In genomic region chrX:11576287-11576686, GRCm38 (mm10) we compare ENCODE assay signal across 23 mouse cellular contexts.
DNase-seq lines count a peak whose midpoint lies in the region; ATAC-seq and TF ChIP-seq lines count a peak whose summit lies in the region.
"Had no signal": no experiment of that assay in that cellular context is flagged by ENCODE, and none has a peak within 500 bp of the region (broad histone marks: within the 10 kb centered on the region; RNA-seq: fewer than 3 reads in every experiment).

No protein-coding gene starts in this region.

- no peak overlapping the region for H3K9ac ChIP-seq in kidney, embryonic 15.5 days
- no peak overlapping the region for H3K9ac ChIP-seq in lung, embryonic 14.5 days
- H3K9ac ChIP-seq in lung, postnatal 0 days (replicated peaks; ENCODE audit: low read depth): no peak overlapping the region
- H3K9ac ChIP-seq: embryonic facial prominence, embryonic 13.5 days; forebrain, embryonic 13.5 days; forebrain, postnatal 0 days; hindbrain, embryonic 12.5 days; hindbrain, embryonic 15.5 days had no signal

- ATAC-seq in kidney, embryonic 15.5 days (replicated peaks; ENCODE audit: low FRiP score): 0 out of 2 replicates have a peak, but pooled peaks have one; percentile 15
- ATAC-seq in lung, embryonic 14.5 days (ENCODE audit: insufficient read depth): no peak
- ATAC-seq in lung, postnatal 0 days: no peak
- ATAC-seq: forebrain, embryonic 13.5 days; forebrain, postnatal 0 days; Patski had no signal

- H3K4me2 ChIP-seq in kidney, embryonic 15.5 days: no peak overlapping the region
- H3K4me2 ChIP-seq in lung, embryonic 14.5 days: no peak overlapping the region
- H3K4me2 ChIP-seq in lung, postnatal 0 days (replicated peaks; ENCODE audit: low read depth, low read length): no peak overlapping the region
- H3K4me2 ChIP-seq: embryonic facial prominence, embryonic 13.5 days; forebrain, embryonic 13.5 days; heart, embryonic 11.5 days; hindbrain, embryonic 12.5 days; hindbrain, embryonic 15.5 days had no signal

- H3K36me3 ChIP-seq in kidney, embryonic 15.5 days: no peaks in the 10 kb centered on the region
- H3K36me3 ChIP-seq in lung, embryonic 14.5 days (ENCODE audit: insufficient read depth): no peaks in the 10 kb centered on the region
- H3K36me3 ChIP-seq in lung, postnatal 0 days (ENCODE audit: insufficient read depth, low read length): no peaks in the 10 kb centered on the region
- H3K36me3 ChIP-seq: embryonic facial prominence, embryonic 13.5 days; forebrain, embryonic 10.5 days; G1E; hindbrain, embryonic 12.5 days; hindbrain, embryonic 15.5 days had no signal

- 0 out of 2 replicates have a peak, but pooled peaks cover 3% of the 10 kb centered on the region for H3K4me1 ChIP-seq in kidney, embryonic 15.5 days
- no peaks in the 10 kb centered on the region for H3K4me1 ChIP-seq in lung, embryonic 14.5 days (ENCODE audit: insufficient read depth)
- H3K4me1 ChIP-seq in lung, postnatal 0 days (ENCODE audit: insufficient read depth, low read depth, low read length): no peaks in the 10 kb centered on the region
- H3K4me1 ChIP-seq: embryonic facial prominence, embryonic 13.5 days; forebrain, embryonic 10.5 days; forebrain, embryonic 13.5 days; hindbrain, embryonic 12.5 days; hindbrain, embryonic 15.5 days had no signal

- TF ChIP-seq CTCF in lung, embryonic 14.5 days (IDR thresholded peaks at IDR 0.05; ENCODE audit: low read depth): no peak
- no peak for TF ChIP-seq CTCF in lung, postnatal 0 days (IDR thresholded peaks at IDR 0.05)

- H3K27me3 ChIP-seq in kidney, embryonic 15.5 days: peaks cover 42% of the 10 kb centered on the region
- no peaks in the 10 kb centered on the region for H3K27me3 ChIP-seq in lung, embryonic 14.5 days (ENCODE audit: insufficient read depth, low read length)
- no peaks in the 10 kb centered on the region for H3K27me3 ChIP-seq in lung, postnatal 0 days (replicated peaks; ENCODE audit: insufficient read depth, low read length)
- H3K27me3 ChIP-seq: CH12.LX; forebrain, embryonic 13.5 days had no signal

- 23% methylated on average over 8 of the region's 8 CpGs for WGBS in kidney, embryonic 15.5 days
- WGBS in lung, embryonic 14.5 days: 39% methylated on average over 8 of the region's 8 CpGs
- 45% methylated on average over 8 of the region's 8 CpGs for WGBS in lung, postnatal 0 days

- peak; percentile 22 to 27 for DNase-seq in cerebellum, postnatal 14 days
- no peak for DNase-seq in cerebellum, adult 8-10 months
- DNase-seq in kidney, postnatal 36 days: no peak
- DNase-seq in lung, embryonic 14.5 days: peak; percentile 29
- DNase-seq in lung, postnatal 0 days (ENCODE audit: low spot score): no peak
- peak; percentile 38 for DNase-seq in retina, embryonic 14.5 days (ENCODE audit: low spot score)
- DNase-seq in spleen, adult 12 weeks (ENCODE audit: low spot score): no peak
- DNase-seq: adrenal gland, postnatal 10 days; adrenal gland, postnatal 36 days; B cell, adult 2 months; forebrain, postnatal 0 days; gastrocnemius, adult 2 months; gastrocnemius, postnatal 14 days had no signal

- H3K4me3 ChIP-seq in kidney, embryonic 15.5 days (replicated peaks): no peak overlapping the region
- no peak overlapping the region for H3K4me3 ChIP-seq in lung, embryonic 14.5 days (ENCODE audit: low read depth, low read length)
- no peak overlapping the region for H3K4me3 ChIP-seq in lung, postnatal 0 days (ENCODE audit: low read depth, low read length)
- H3K4me3 ChIP-seq: embryonic facial prominence, embryonic 13.5 days; forebrain, embryonic 10.5 days; forebrain, embryonic 13.5 days; gastrocnemius, adult 2 months; hindbrain, embryonic 12.5 days; hindbrain, embryonic 15.5 days had no signal

- TF ChIP-seq EP300 in lung, postnatal 0 days (IDR thresholded peaks at IDR 0.05): no peak

- H3K9me3 ChIP-seq in kidney, embryonic 15.5 days (replicated peaks): no peaks in the 10 kb centered on the region
- H3K9me3 ChIP-seq in lung, embryonic 14.5 days (ENCODE audit: low read depth, low read length): no peaks in the 10 kb centered on the region
- no peaks in the 10 kb centered on the region for H3K9me3 ChIP-seq in lung, postnatal 0 days (ENCODE audit: low read length)
- H3K9me3 ChIP-seq: embryonic facial prominence, embryonic 13.5 days; forebrain, embryonic 10.5 days; forebrain, embryonic 13.5 days; G1E; hindbrain, embryonic 12.5 days; hindbrain, embryonic 15.5 days had no signal

- H3K27ac ChIP-seq in kidney, embryonic 15.5 days: no peak overlapping the region
- no peak overlapping the region for H3K27ac ChIP-seq in lung, embryonic 14.5 days (ENCODE audit: low read depth)
- H3K27ac ChIP-seq in lung, postnatal 0 days (ENCODE audit: low read length): no peak overlapping the region
- H3K27ac ChIP-seq: embryonic facial prominence, embryonic 13.5 days; forebrain, embryonic 10.5 days; forebrain, embryonic 13.5 days; gastrocnemius, adult 2 months; hindbrain, embryonic 12.5 days; hindbrain, embryonic 15.5 days had no signal

Comparison
In these comparisons a context has a peak if more than half of its experiments do, and no peak if none do; other contexts are left out.
1. DNase-seq: peak in cerebellum, postnatal 14 days (2 of 2), lung, embryonic 14.5 days (single experiment) and retina, embryonic 14.5 days (single experiment); none in cerebellum, adult 8-10 months (single experiment), kidney, postnatal 36 days (0 of 2), lung, postnatal 0 days (single experiment) and spleen, adult 12 weeks (single experiment).